Mouse (Mus musculus) hindbrain, embryonic 15.5 days (tissue): ENCODE measurements around the gene Trpm4. TPM values are rescaled to one million over a fixed set of nuclear protein-coding genes. Genes with fewer than 3 reads are reported as not detected.
"Not testable (repeated sequence)": the region's sequence is repeated elsewhere in the genome, so short reads cannot be mapped to it uniquely, and the experiment has no call there.

Source experiments
- ATAC-seq: fragments of 200-750 bp; cut with Nextera tagmentation; 2 replicates; pipeline ENCODE4 v1.8.0; 2017; ENCODE audit warnings: low read depth, moderate number of reproducible peaks, moderate TSS enrichment; ENCODE audit not compliant: low FRiP score
- H3K27ac ChIP-seq: fragments of 300-500 bp; sonication (generic); replicated peaks from 2 replicates; pipeline ENCODE4 v1.5.1; 2015; ENCODE audit warnings: mild to moderate bottlenecking, inconsistent platforms
- H3K27me3 ChIP-seq: fragments of 300-500 bp; sonication (generic); 2 replicates; pipeline ENCODE4 v1.6.1; 2015; ENCODE audit warnings: control low read depth, inconsistent platforms
- H3K36me3 ChIP-seq: fragments of 300-500 bp; sonication (generic); 2 replicates; pipeline ENCODE4 v1.6.1; 2015; ENCODE audit warnings: control low read depth, inconsistent platforms
- H3K4me1 ChIP-seq: fragments of 300-500 bp; sonication (generic); replicated peaks from 2 replicates; pipeline ENCODE4 v1.6.1; 2015; ENCODE audit warnings: control low read depth, inconsistent platforms
- H3K4me2 ChIP-seq: fragments of 300-500 bp; sonication (generic); 2 replicates; pipeline ENCODE4 v1.6.1; 2015; ENCODE audit warnings: moderate library complexity, mild to moderate bottlenecking, inconsistent platforms
- H3K4me3 ChIP-seq: fragments of 300-500 bp; sonication (generic); 2 replicates; pipeline ENCODE4 v1.5.1; 2015; ENCODE audit warnings: mild to moderate bottlenecking, inconsistent platforms
- H3K9ac ChIP-seq: fragments of 300-500 bp; sonication (generic); 2 replicates; pipeline ENCODE4 v1.6.1; 2015; ENCODE audit warnings: inconsistent platforms
- H3K9me3 ChIP-seq: fragments of 300-500 bp; sonication (generic); 2 replicates; pipeline ENCODE4 v1.6.1; 2016; ENCODE audit warnings: control low read depth, inconsistent platforms
- WGBS: fragments of 180-500 bp; shearing (Covaris S2); methylation state at CpG from one replicate; pipeline ENCODE4 v1.1.7; 2015; 5-methylcytosine and 5-hydroxymethylcytosine counted together
- polyA plus RNA-seq: library from polyadenylated mRNA; unstranded; fragments of >200 nt; fragmentation: Nextera tagmentation; extraction: Ambion mirVana; gene quantifications from 2 replicates; pipeline ENCODE4 v1.2.1, GENCODE M21; 2015

Trpm4 gene
- polyA plus RNA-seq, 1 experiment from 2014 or later: 11.3 TPM

DNA sequence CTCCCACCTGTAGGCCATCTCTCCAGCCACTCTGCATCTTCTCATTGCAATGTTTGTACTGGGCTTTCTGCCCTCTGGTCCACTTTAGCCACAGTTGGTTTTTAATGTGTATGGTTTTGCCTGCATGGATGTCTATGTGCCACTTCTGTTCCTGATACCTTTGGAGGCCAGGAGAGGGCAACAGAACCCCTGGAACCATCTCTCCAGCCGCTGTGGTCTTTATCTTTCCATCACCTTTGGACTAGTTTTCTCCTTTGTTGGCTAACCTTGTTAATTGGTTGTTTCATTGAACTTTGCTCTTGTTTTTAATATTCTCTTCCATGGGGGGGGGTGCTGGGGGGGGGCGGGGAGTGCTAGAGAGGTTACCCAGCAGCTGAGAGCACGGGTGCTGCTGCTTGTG, 69.2 kb downstream of the Trpm4 start:
- Histone ChIP-seq H3K4me1 (no peaks in the 10 kb centered on the region), H3K36me3 (no peaks in the 10 kb centered on the region), H3K27me3 (0 out of 2 replicates have a peak, but pooled peaks cover 2% of the 10 kb centered on the region), H3K4me3 (no peak overlapping the region), H3K9me3 (no peaks in the 10 kb centered on the region), H3K4me2 (no peak overlapping the region), H3K27ac (no peak overlapping the region), H3K9ac (no peak overlapping the region)
- no peak for ATAC-seq
- 77% methylated on average over 3 of the region's 3 CpGs for WGBS

DNA sequence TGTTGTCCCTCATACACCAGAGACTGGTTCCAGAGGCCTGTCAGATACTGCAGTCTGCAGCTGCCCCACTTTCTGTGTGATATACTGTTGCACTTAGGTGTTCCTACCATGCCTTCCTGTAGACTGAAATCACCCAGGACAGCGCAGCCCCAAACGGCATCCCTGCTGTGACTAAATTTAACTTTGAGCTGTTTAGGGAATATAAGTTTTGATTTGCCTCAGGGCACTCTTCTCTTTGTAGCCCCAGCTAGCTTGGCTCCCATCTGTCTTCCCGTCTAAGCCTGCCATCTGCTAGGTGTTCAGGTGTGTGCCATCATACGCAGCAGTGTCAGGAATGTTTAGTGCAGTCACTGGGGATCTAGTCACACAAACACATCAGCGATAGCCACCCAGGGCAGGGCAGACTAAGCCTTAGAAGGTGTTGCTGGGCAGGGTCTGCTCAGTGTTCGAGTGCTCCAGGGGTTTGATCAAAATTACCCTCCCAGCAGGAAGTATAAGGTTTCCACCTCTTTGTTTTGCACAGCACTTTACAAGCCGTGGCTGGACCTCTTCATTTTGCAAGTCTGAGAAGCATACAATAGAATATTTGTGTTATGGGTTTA, 70.5 kb downstream of the Trpm4 start:
- Histone ChIP-seq H3K4me3 (no peak overlapping the region), H3K36me3 (no peaks in the 10 kb centered on the region), H3K27me3 (0 out of 2 replicates have a peak, but pooled peaks cover 2% of the 10 kb centered on the region), H3K27ac (no peak overlapping the region), H3K9me3 (no peaks in the 10 kb centered on the region), H3K4me1 (no peaks in the 10 kb centered on the region), H3K9ac (no peak overlapping the region), H3K4me2 (no peak overlapping the region)
- no peak for ATAC-seq
- WGBS: 69% methylated on average over 7 of the region's 7 CpGs

DNA sequence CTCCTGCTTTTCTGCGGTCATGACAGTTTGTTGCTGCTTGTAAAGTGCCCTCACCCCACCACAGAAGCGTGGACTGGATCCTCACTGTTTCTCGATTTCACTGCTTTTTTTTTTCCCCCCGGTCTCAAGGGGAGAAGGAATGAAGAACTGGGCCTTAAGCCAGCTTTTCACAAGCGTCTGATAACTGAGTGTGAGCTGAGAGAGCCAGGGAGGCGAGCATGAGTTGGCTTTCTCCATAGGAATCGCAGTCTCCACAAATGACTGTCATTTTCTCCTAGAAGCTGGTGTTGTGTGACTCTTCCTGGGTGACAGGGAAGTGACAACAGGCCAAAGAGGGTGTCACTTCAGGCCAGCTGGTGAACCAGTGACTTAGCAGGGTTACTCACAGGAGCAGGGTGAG, 71.3 kb downstream of the Trpm4 start:
- Histone ChIP-seq H3K4me2 (no peak overlapping the region), H3K9ac (no peak overlapping the region), H3K4me3 (no peak overlapping the region), H3K36me3 (no peaks in the 10 kb centered on the region), H3K9me3 (no peaks in the 10 kb centered on the region), H3K27me3 (0 out of 2 replicates have a peak, but pooled peaks cover 2% of the 10 kb centered on the region), H3K4me1 (no peaks in the 10 kb centered on the region), H3K27ac (no peak overlapping the region)
- ATAC-seq: no peak
- 57% methylated on average over 7 of the region's 7 CpGs for WGBS

DNA sequence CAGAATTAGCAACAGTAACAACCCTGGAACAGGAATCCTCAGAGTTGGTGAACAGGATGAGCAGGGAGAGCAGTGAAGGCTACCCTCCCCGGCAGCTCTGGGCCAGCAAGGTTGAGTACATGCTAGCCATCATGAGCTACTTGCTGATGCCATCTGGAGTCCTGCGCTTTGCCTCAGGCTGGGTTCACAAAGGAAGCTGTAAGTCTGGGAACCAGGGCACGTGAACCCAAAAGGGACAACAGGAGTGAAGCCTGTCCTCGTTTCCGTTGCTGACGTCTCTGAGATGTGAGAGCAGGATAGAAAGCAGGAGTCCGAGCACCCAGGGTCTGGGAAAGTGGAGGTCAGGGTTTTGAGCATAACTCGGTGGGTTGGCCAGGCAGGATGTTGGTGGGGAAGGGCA, 74.3 kb downstream of the Trpm4 start:
- Histone ChIP-seq H3K9ac (no peak overlapping the region), H3K36me3 (no peaks in the 10 kb centered on the region), H3K27ac (no peak overlapping the region), H3K9me3 (no peaks in the 10 kb centered on the region), H3K4me1 (no peaks in the 10 kb centered on the region), H3K4me2 (no peak overlapping the region), H3K27me3 (no peaks in the 10 kb centered on the region), H3K4me3 (no peak overlapping the region)
- no peak for ATAC-seq
- 84% methylated on average over 8 of the region's 8 CpGs for WGBS

DNA sequence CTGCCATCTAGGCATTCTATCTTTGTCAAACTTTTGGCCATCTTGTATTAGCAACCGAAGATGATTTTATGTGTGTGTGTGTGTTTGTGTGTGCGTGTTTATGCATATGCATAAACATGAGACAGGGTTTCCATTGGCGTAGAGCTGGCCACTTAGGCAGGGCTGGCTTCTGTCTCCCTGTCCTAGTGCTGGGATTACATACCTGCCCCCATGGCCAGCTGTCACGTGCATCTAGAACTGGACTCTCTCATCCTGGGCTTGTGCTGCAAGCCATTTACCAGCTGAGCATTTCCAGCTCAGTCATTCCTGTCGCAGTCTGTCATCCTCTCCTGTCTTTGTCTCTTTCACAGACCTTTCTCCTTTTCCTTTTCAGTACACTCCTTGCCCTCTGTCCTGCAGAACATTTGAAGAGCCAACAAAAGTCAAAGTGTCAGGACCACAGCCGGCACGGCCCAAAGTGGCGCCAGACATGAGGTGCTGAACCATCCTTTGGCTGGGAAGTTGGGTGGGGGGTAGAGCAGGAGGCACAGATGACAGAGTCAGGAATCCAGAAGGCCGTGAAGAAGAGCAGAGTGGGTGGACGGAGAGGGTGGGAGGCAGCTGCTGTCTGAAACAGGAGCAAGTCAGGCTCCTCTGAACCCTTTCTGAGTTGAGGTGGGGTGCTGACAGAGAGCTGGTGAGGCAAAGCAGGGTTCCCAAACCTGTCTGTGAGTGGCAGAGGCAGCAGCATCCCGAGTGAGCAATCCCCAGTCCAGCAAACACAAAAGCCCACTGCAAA, 76.3 kb downstream of the Trpm4 start:
- Histone ChIP-seq H3K27me3 (no peaks in the 10 kb centered on the region), H3K9me3 (no peaks in the 10 kb centered on the region), H3K4me1 (no peaks in the 10 kb centered on the region), H3K4me2 (no peak overlapping the region), H3K9ac (no peak overlapping the region), H3K4me3 (no peak overlapping the region), H3K36me3 (no peaks in the 10 kb centered on the region), H3K27ac (no peak overlapping the region)
- WGBS: 61% methylated on average over 11 of the region's 11 CpGs
- ATAC-seq: no peak

- not testable (repeated sequence) for H3K36me3 ChIP-seq, H3K27ac ChIP-seq, H3K9me3 ChIP-seq, H3K4me3 ChIP-seq, H3K9ac ChIP-seq, ATAC-seq, H3K27me3 ChIP-seq, H3K4me1 ChIP-seq, H3K4me2 ChIP-seq
- WGBS: 83% methylated on average over 5 of the region's 7 CpGs
Observed at GRCm38 (mm10) chr7:45255822-45256221, 77.8 kb downstream of the Trpm4 start.

DNA sequence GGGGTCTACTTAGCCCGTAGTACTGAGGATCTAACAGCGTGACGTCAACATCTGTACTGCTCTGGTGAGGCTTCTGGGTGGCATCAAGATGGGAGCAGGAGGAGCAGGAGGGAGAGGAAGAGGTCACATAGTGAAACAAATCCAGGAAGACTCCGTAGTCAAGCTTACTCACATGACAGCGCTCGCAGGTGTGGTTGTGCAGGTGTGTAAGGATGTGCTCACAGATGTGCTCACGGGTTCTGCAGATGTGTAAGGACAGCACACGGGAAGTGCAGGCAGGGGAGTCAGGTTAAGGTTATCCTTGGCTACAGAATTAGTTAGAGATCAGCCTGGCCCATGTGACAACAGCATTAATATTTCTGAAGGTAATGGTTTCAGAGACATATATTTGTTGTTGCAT, 79.8 kb downstream of the Trpm4 start:
- WGBS: 91% methylated on average over 8 of the region's 8 CpGs
- Histone ChIP-seq H3K9me3 (no peaks in the 10 kb centered on the region), H3K4me1 (no peaks in the 10 kb centered on the region), H3K36me3 (no peaks in the 10 kb centered on the region), H3K4me3 (no peak overlapping the region), H3K27ac (no peak overlapping the region), H3K27me3 (no peaks in the 10 kb centered on the region), H3K4me2 (no peak overlapping the region), H3K9ac (no peak overlapping the region)
- no peak for ATAC-seq

Other genes starting within 250 kb of the Trpm4 start
- gene Rcn3, start 241.6 kb downstream of the Trpm4 start, polyA plus RNA-seq: 71.7 and 88.1 TPM in 2 replicates
- 33.9 and 36.9 TPM in 2 replicates for gene Fcgrt, start 229.9 kb downstream of the Trpm4 start, polyA plus RNA-seq
- 762 and 841 TPM in 2 replicates for gene Rps11, start 209.3 kb downstream of the Trpm4 start, polyA plus RNA-seq
- gene Rpl13a, start 205.0 kb downstream of the Trpm4 start, polyA plus RNA-seq: 624 and 661 TPM in 2 replicates
- not detected in 2 replicates for gene Gm45713, start 197.5 kb downstream of the Trpm4 start, polyA plus RNA-seq
- 2.0 and 2.7 TPM in 2 replicates for gene Flt3l, start 197.3 kb downstream of the Trpm4 start, polyA plus RNA-seq
- gene Pih1d1, start 179.5 kb downstream of the Trpm4 start, polyA plus RNA-seq: 92.4 and 98.8 TPM in 2 replicates
- gene Aldh16a1, start 179.2 kb downstream of the Trpm4 start, polyA plus RNA-seq: 20.8 and 21.9 TPM in 2 replicates
- gene Slc17a7, start 169.8 kb downstream of the Trpm4 start, polyA plus RNA-seq: 0.71 and 1.5 TPM in 2 replicates
- not detected in 2 replicates for gene Gfy, start 154.2 kb downstream of the Trpm4 start, polyA plus RNA-seq
- 0.71 and 3.2 TPM in 2 replicates for gene Pth2, start 152.8 kb downstream of the Trpm4 start, polyA plus RNA-seq
- 0.57 and 0.77 TPM in 2 replicates for gene Ccdc155, start 128.9 kb downstream of the Trpm4 start, polyA plus RNA-seq
- gene Dkkl1, start 121.6 kb downstream of the Trpm4 start, polyA plus RNA-seq: 10.8 and 11.9 TPM in 2 replicates
- 54.2 and 69.9 TPM in 2 replicates for gene Tead2, start 118.0 kb downstream of the Trpm4 start, polyA plus RNA-seq
- gene Cd37, start 94.7 kb downstream of the Trpm4 start, polyA plus RNA-seq: 1.4 and 1.7 TPM in 2 replicates
- 0.62 and 1.3 TPM in 2 replicates for gene Slc6a16, start 92.7 kb downstream of the Trpm4 start, polyA plus RNA-seq
- gene Slc6a21, start 56.3 kb downstream of the Trpm4 start, polyA plus RNA-seq: 0.16 TPM in 1 of 2 replicates, not detected in the other
- gene Hrc, start 1.5 kb upstream of the Trpm4 start, polyA plus RNA-seq: 0.65 and 0.68 TPM in 2 replicates
- 29.9 and 32.1 TPM in 2 replicates for gene Ppfia3, start 33.2 kb upstream of the Trpm4 start, polyA plus RNA-seq
- gene Lin7b, start 36.8 kb upstream of the Trpm4 start, polyA plus RNA-seq: 33.7 and 38.7 TPM in 2 replicates
- gene Snrnp70, start 62.0 kb upstream of the Trpm4 start, polyA plus RNA-seq: 179 and 183 TPM in 2 replicates
- not detected in 2 replicates for gene Kcna7, start 71.9 kb upstream of the Trpm4 start, polyA plus RNA-seq
- 0.17 TPM in 1 of 2 replicates, not detected in the other for gene Ntf5, start 79.9 kb upstream of the Trpm4 start, polyA plus RNA-seq
- gene Lhb, start 87.0 kb upstream of the Trpm4 start, polyA plus RNA-seq: 0.92 and 2.0 TPM in 2 replicates
- 23.4 and 25.1 TPM in 2 replicates for gene Gys1, start 101.1 kb upstream of the Trpm4 start, polyA plus RNA-seq
- 108 and 110 TPM in 2 replicates for gene Ruvbl2, start 104.3 kb upstream of the Trpm4 start, polyA plus RNA-seq
- gene Ftl1, start 126.1 kb upstream of the Trpm4 start, polyA plus RNA-seq: 5,657 and 5,762 TPM in 2 replicates
- gene Bax, start 133.1 kb upstream of the Trpm4 start, polyA plus RNA-seq: 245 and 250 TPM in 2 replicates
- gene Tulp2, start 148.1 kb upstream of the Trpm4 start, polyA plus RNA-seq: 0.13 and 0.30 TPM in 2 replicates
- gene Gm45808, start 153.0 kb upstream of the Trpm4 start, polyA plus RNA-seq: not detected in 2 replicates
- 4.5 and 4.6 TPM in 2 replicates for gene Dhdh, start 155.0 kb upstream of the Trpm4 start, polyA plus RNA-seq
- gene Nucb1, start 176.6 kb upstream of the Trpm4 start, polyA plus RNA-seq: 137 TPM in 2 replicates
- gene Ppp1r15a, start 192.5 kb upstream of the Trpm4 start, polyA plus RNA-seq: 13.8 and 14.4 TPM in 2 replicates
- gene Plekha4, start 192.6 kb upstream of the Trpm4 start, polyA plus RNA-seq: 2.5 and 3.3 TPM in 2 replicates
- 0.18 and 0.26 TPM in 2 replicates for gene Hsd17b14, start 221.1 kb upstream of the Trpm4 start, polyA plus RNA-seq
- gene Bcat2, start 236.4 kb upstream of the Trpm4 start, polyA plus RNA-seq: 22.2 and 22.7 TPM in 2 replicates